Mouse (Mus musculus) adrenal gland, postnatal 25 days (tissue): ENCODE measurements at regions not wholly inside any gene's neighbourhood (a gene's known extent, or its start where the extent isn't known, plus 50 kb on each side); places are given as distances from the start of the nearest gene placed in this dataset.

Experiments
- DNase-seq: peaks from one replicate; pipeline ENCODE4 v3.0.0; 2021; ENCODE audit warnings: mixed read lengths

- DNase-seq = peak; percentile 2
These were observed 240.3 kb upstream of the Lrig3 start for GRCm38 (mm10) chr10:125725681-125726139.

- DNase-seq = no peak
These were observed 239.4 kb upstream of the Lrig3 start for GRCm38 (mm10) chr10:125726546-125726945.

GRCm38 (mm10) chr10:125735744-125736494 lies 230.0 kb upstream of the Lrig3 start:
- DNase-seq = no peak

GRCm38 (mm10) chr10:125743181-125743580 lies 222.8 kb upstream of the Lrig3 start:
- DNase-seq = no peak

GRCm38 (mm10) chr10:125749031-125749585 lies 216.9 kb upstream of the Lrig3 start:
- no peak for DNase-seq

GRCm38 (mm10) chr10:125752506-125753218 lies 213.3 kb upstream of the Lrig3 start:
- no peak for DNase-seq

- DNase-seq = no peak
These were observed 206.8 kb upstream of the Lrig3 start for GRCm38 (mm10) chr10:125759171-125759570.

- DNase-seq = no peak
These were observed 203.4 kb upstream of the Lrig3 start for GRCm38 (mm10) chr10:125762367-125763068.

- no peak for DNase-seq
These were observed 201.4 kb upstream of the Lrig3 start for GRCm38 (mm10) chr10:125764402-125765102.

GRCm38 (mm10) chr10:125765103-125765820 lies 200.7 kb upstream of the Lrig3 start:
- no peak for DNase-seq

- no peak for DNase-seq
These were observed 197.7 kb upstream of the Lrig3 start for GRCm38 (mm10) chr10:125768281-125768680.

GRCm38 (mm10) chr10:125773541-125773940 lies 192.4 kb upstream of the Lrig3 start:
- DNase-seq = no peak

- DNase-seq = no peak
These were observed 183.5 kb upstream of the Lrig3 start for GRCm38 (mm10) chr10:125782486-125782885.

GRCm38 (mm10) chr10:125784896-125785295 lies 181.1 kb upstream of the Lrig3 start:
- DNase-seq = peak; percentile 5

GRCm38 (mm10) chr10:125785448-125786196 lies 180.3 kb upstream of the Lrig3 start:
- no peak for DNase-seq

GRCm38 (mm10) chr10:125786197-125786879 lies 179.6 kb upstream of the Lrig3 start:
- no peak for DNase-seq

- DNase-seq = no peak
These were observed 179.1 kb upstream of the Lrig3 start for GRCm38 (mm10) chr10:125786880-125787337.

GRCm38 (mm10) chr10:125787441-125788060 lies 178.4 kb upstream of the Lrig3 start:
- DNase-seq = no peak

GRCm38 (mm10) chr10:125788262-125788661 lies 177.7 kb upstream of the Lrig3 start:
- DNase-seq = no peak
